Mouse (Mus musculus): ENCODE measurements around the gene Ttc30a2.

Ttc30a2 gene

DNA sequence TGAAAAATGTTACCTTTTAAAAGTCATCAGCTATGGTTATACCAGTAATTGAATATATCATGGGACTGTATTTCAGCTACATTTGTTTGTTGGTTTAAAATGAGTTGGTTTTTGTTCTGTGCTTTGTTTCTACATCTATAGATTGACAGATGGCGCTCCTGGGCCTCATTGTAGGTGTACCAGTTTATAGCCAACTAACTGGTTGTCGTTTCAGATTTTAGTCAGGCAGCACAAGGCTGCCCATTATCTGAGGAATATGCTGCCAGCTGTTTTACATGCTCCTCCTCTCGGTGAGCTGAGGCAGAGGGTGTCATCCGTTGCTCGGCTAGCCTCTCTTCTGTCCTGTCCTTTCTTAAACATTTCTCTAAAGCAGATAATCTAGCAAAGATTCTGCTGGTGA is 51.9 kb downstream of the Ttc30a2 start:
- DNase-seq: no peak

All from lung, postnatal 4 days (tissue).